Mouse (Mus musculus): ENCODE results near the gene Tnnc1. TPM values are rescaled to one million over a fixed set of nuclear protein-coding genes. Genes with fewer than 3 reads are reported as not detected.

Gene Tnnc1
- polyA plus RNA-seq, 1 experiment from 2014 or later, result 1.5 TPM

DNA sequence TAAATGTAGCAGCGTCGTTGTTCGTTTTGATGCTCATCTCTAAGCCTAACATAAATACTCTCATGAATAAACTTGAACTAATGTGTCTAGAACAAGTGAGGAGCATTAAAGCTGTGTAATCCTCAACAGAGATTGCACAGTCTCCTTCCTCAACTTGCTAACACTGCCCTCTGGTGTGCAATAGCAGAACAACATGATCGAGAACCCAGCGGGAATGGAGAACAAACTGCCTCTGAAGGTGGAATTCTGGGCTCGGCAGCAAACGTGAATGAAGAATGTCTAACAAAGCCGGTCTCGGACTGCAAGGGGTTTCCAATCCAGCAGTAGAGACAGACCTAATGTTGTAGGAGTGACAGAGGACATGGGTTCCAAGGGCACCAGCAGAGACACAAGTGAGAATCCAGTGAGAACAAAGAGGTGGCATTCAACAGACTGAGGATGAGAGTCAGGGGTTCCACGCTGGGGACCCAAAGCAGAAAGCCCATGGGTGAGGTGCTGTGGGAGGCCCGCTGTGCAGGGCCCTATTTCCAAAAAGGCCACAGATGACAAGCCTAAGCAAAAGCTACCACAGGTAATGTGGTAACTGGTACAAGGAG, 26.0 kb downstream of the Tnnc1 start:
- Histone ChIP-seq H3K9me3 (ENCODE audit: control insufficient read depth, low read length) (no peaks in the 10 kb centered on the region), H3K36me3 (ENCODE audit: control insufficient read depth, insufficient read depth) (no peaks in the 10 kb centered on the region), H3K27me3 (replicated peaks; ENCODE audit: control insufficient read depth, insufficient read depth, low read length) (no peaks in the 10 kb centered on the region), H3K4me3 (replicated peaks; ENCODE audit: low read length) (no peak overlapping the region), H3K27ac (ENCODE audit: low read length) (no peak overlapping the region), H3K9ac (replicated peaks; ENCODE audit: low read depth, low read length) (peak overlapping the region; percentile 38; the same call in 1 of the 2 replicates), H3K4me1 (replicated peaks; ENCODE audit: control insufficient read depth, insufficient read depth, low read length) (no peaks in the 10 kb centered on the region), H3K4me2 (ENCODE audit: low read length) (no peak overlapping the region)
- WGBS, result 18% methylated on average over 11 of the region's 11 CpGs
- ATAC-seq, result peak; percentile 78

DNA sequence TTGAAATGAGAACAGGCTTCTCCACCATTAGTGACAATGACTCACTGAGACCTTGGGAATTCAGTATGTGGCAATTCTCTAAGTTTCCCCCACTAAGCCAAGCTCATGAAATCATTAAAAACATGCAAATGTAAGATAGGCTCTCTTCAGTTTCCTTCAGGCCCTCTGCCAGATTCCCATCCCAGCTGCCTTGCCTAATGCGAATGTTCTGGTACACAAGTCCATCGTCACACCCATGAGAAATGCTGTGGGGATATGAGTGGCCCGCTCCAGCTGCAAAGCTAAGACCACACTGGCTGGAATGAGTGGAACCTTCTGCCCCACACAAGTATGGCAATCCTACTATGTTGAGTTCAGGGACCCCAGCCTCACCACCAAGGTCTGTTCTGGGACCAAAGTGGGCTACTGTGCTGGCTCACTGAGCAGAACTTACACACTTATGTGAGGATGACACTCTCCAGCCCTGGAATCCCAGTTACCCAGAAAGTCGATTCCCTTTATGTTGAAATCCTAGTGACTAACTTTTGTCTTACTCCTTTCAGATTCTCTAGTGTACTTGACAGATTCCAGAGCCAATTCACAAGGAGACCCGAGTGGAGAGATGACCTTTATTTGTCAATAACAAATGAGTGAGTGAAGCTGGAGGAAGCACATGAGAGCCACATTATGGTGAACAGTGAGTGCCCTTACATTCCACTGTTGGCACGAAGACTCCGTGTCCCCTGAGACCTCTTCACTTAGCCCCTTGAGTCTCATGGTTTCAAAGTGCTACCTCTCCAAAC, 29.2 kb downstream of the Tnnc1 start:
- Histone ChIP-seq H3K9me3 (ENCODE audit: control insufficient read depth, low read length) (no peaks in the 10 kb centered on the region), H3K9ac (replicated peaks; ENCODE audit: low read depth, low read length) (no peak overlapping the region), H3K27ac (ENCODE audit: low read length) (no peak overlapping the region), H3K27me3 (replicated peaks; ENCODE audit: control insufficient read depth, insufficient read depth, low read length) (no peaks in the 10 kb centered on the region), H3K4me1 (replicated peaks; ENCODE audit: control insufficient read depth, insufficient read depth, low read length) (no peaks in the 10 kb centered on the region), H3K36me3 (ENCODE audit: control insufficient read depth, insufficient read depth) (no peaks in the 10 kb centered on the region), H3K4me3 (replicated peaks; ENCODE audit: low read length) (no peak overlapping the region), H3K4me2 (ENCODE audit: low read length) (no peak overlapping the region)
- ATAC-seq, result no peak
- WGBS, result 84% methylated on average over 7 of the region's 7 CpGs

DNA sequence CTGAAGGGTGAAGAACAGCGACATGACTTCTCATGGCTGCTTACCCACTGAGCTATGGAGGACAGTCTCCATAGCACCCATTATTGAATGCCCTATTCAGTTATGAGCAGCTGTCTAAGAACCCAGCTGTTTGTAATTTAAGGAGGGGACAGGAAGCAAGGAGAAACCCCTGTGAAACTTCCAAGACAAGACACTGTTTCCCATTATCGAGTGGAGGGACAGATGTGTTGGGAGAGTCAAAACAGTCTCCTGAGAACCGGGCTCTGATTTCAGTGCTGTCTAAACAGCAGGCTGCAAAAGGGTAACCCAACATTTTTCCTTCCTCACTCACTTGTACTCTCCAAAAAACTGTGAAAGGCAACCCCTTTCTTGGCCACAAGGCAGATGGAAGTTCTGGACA, 32.4 kb downstream of the Tnnc1 start:
- 83% methylated on average over 3 of the region's 3 CpGs for WGBS

DNA sequence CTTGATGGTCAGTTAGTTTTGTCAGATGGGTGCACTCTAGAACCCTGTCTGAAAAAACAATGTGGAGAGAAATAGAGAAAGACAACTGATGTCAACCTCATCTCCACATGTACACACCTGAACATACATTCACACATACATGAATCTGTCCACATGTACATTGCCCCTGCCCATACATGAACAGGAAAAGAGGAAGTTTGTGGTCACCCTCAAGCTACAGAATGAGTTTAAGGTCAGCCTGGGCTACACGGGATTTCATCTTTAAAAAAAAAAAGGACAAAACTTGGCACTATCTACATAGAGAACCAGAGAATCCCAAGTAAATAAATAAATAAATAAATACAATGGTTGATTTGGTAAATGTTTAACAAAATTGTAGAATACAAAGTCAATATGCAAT, 36.7 kb downstream of the Tnnc1 start:
- no peaks in the 10 kb centered on the region for H3K9me3 ChIP-seq (ENCODE audit: control insufficient read depth, low read length)
- no peak overlapping the region for H3K4me3 ChIP-seq (replicated peaks; ENCODE audit: low read length)
- no peak for ATAC-seq
- H3K27me3 ChIP-seq (replicated peaks; ENCODE audit: control insufficient read depth, insufficient read depth, low read length), result no peaks in the 10 kb centered on the region
- no peak overlapping the region for H3K27ac ChIP-seq (ENCODE audit: low read length)
- H3K36me3 ChIP-seq (ENCODE audit: control insufficient read depth, insufficient read depth), result no peaks in the 10 kb centered on the region
- no peaks in the 10 kb centered on the region for H3K4me1 ChIP-seq (replicated peaks; ENCODE audit: control insufficient read depth, insufficient read depth, low read length)
- no peak overlapping the region for H3K4me2 ChIP-seq (ENCODE audit: low read length)
- 58% methylated on average over 1 of the region's 1 CpGs for WGBS
- H3K9ac ChIP-seq (replicated peaks; ENCODE audit: low read depth, low read length), result no peak overlapping the region

More for the DNA sequence above, 32.4 kb downstream of the Tnnc1 start:
- H3K9ac ChIP-seq (replicated peaks; ENCODE audit: low read depth, low read length), result no peak overlapping the region
- no peaks in the 10 kb centered on the region for H3K4me1 ChIP-seq (replicated peaks; ENCODE audit: control insufficient read depth, insufficient read depth, low read length)
- H3K9me3 ChIP-seq (ENCODE audit: control insufficient read depth, low read length), result no peaks in the 10 kb centered on the region
- ATAC-seq, result no peak
- H3K36me3 ChIP-seq (ENCODE audit: control insufficient read depth, insufficient read depth), result no peaks in the 10 kb centered on the region
- H3K4me3 ChIP-seq (replicated peaks; ENCODE audit: low read length), result no peak overlapping the region
- H3K4me2 ChIP-seq (ENCODE audit: low read length), result no peak overlapping the region
- no peaks in the 10 kb centered on the region for H3K27me3 ChIP-seq (replicated peaks; ENCODE audit: control insufficient read depth, insufficient read depth, low read length)
- no peak overlapping the region for H3K27ac ChIP-seq (ENCODE audit: low read length)

DNA sequence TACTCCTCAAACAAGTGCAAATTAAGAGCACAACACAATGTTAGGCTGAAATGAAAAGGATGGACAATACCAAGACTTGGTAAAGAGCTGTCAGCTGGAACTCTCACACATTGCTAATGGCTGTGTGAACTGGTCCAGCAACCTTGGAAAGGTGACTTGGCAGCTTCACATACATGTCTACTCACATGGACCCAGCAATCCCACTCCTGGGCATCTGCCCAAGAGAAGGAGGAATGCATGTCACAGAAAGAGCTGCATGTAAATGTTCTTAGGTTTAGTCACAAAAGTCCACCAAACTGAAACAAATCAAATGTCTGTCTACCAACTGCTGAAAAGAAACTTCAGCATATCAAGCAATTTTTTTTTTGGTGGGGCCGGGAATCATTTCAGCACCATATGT, 37.8 kb downstream of the Tnnc1 start:
- no peak overlapping the region for H3K9ac ChIP-seq (replicated peaks; ENCODE audit: low read depth, low read length)
- H3K4me2 ChIP-seq (ENCODE audit: low read length), result no peak overlapping the region
- H3K4me3 ChIP-seq (replicated peaks; ENCODE audit: low read length), result no peak overlapping the region
- no peaks in the 10 kb centered on the region for H3K36me3 ChIP-seq (ENCODE audit: control insufficient read depth, insufficient read depth)
- H3K27ac ChIP-seq (ENCODE audit: low read length), result no peak overlapping the region
- H3K4me1 ChIP-seq (replicated peaks; ENCODE audit: control insufficient read depth, insufficient read depth, low read length), result 0 out of 2 replicates have a peak, but pooled peaks cover 6% of the 10 kb centered on the region
- H3K9me3 ChIP-seq (ENCODE audit: control insufficient read depth, low read length), result no peaks in the 10 kb centered on the region
- WGBS, result 77% methylated on average over 1 of the region's 1 CpGs
- no peaks in the 10 kb centered on the region for H3K27me3 ChIP-seq (replicated peaks; ENCODE audit: control insufficient read depth, insufficient read depth, low read length)
- ATAC-seq, result no peak

DNA sequence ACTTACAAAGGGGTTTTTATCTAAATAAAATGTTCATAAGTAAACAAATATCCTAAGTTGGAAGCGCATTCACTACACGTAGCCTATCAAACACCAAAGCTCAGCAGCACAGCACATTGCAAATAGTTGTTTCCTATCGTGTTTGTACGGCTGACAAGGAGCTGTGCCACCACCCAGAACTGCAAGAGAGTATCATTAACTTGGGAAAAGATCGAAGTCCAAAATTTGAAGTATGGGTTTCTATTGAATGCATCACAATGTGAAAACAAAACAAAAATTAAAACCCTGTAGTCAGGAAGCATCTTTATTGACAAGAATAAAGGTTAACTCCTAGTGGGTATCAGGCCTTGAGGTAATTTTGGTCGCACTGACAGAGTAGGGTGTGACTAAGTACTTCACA, 40.3 kb downstream of the Tnnc1 start:
- H3K27ac ChIP-seq (ENCODE audit: low read length), result no peak overlapping the region
- no peaks in the 10 kb centered on the region for H3K27me3 ChIP-seq (replicated peaks; ENCODE audit: control insufficient read depth, insufficient read depth, low read length)
- H3K36me3 ChIP-seq (ENCODE audit: control insufficient read depth, insufficient read depth), result no peaks in the 10 kb centered on the region; the same call in none of the 2 replicates
- peaks cover 15% of the 10 kb centered on the region for H3K4me1 ChIP-seq (replicated peaks; ENCODE audit: control insufficient read depth, insufficient read depth, low read length)
- no peak overlapping the region for H3K4me3 ChIP-seq (replicated peaks; ENCODE audit: low read length)
- H3K9me3 ChIP-seq (ENCODE audit: control insufficient read depth, low read length), result no peaks in the 10 kb centered on the region
- 90% methylated on average over 6 of the region's 6 CpGs for WGBS
- no peak overlapping the region for H3K9ac ChIP-seq (replicated peaks; ENCODE audit: low read depth, low read length)
- no peak for ATAC-seq
- no peak overlapping the region for H3K4me2 ChIP-seq (ENCODE audit: low read length)

DNA sequence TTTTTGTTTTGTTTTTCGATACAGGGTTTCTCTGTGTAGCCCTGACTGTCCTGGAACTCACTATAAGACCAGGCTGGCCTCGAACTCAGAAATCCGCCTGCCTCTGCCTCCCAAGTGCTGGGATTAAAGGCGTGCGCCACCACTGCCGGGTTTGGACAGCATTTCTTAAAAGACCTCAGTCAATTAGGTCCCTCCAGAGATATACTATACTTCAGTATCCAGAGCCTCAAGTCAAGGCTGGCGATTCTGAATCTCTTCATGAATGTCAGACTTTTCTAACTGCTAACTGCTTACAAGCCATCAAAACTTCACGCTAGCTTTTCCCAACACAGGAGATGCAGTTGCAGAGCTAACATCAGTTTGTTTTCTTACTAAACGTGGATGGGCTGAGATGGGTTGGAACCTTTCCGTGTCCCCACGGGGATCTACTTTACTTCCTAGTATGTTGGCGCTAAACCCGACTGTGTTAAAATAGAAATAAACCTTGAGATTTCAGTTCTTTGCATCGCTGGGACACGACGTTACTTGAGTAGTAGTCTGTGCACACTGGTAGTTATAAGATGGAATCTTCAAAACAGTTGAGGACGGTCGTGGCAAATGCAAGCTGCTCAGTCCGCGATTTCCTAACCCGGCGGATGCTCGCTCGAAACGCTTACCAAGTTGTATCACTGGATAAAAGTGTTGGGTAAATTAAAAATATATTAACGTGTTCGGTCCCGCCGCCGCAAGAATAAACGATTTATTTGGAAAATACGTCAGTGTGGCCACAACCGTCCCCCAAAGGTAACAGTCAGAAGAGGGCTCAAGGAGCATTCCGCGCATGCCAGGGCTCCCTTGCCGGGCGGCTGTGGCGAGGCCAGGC, 42.3 kb downstream of the Tnnc1 start:
- Histone ChIP-seq H3K9me3 (ENCODE audit: control insufficient read depth, low read length) (no peaks in the 10 kb centered on the region), H3K9ac (replicated peaks; ENCODE audit: low read depth, low read length) (peak overlapping the region; percentile 99), H3K27ac (ENCODE audit: low read length) (peak overlapping the region; percentile 93), H3K4me3 (replicated peaks; ENCODE audit: low read length) (peak overlapping the region; percentile 91), H3K36me3 (ENCODE audit: control insufficient read depth, insufficient read depth) (peaks cover 15% of the 10 kb centered on the region), H3K4me2 (ENCODE audit: low read length) (peak overlapping the region; percentile 56), H3K27me3 (replicated peaks; ENCODE audit: control insufficient read depth, insufficient read depth, low read length) (no peaks in the 10 kb centered on the region), H3K4me1 (replicated peaks; ENCODE audit: control insufficient read depth, insufficient read depth, low read length) (peaks cover 15% of the 10 kb centered on the region)
- ATAC-seq, result peak; percentile 7
- WGBS, result 21% methylated on average over 38 of the region's 38 CpGs

DNA sequence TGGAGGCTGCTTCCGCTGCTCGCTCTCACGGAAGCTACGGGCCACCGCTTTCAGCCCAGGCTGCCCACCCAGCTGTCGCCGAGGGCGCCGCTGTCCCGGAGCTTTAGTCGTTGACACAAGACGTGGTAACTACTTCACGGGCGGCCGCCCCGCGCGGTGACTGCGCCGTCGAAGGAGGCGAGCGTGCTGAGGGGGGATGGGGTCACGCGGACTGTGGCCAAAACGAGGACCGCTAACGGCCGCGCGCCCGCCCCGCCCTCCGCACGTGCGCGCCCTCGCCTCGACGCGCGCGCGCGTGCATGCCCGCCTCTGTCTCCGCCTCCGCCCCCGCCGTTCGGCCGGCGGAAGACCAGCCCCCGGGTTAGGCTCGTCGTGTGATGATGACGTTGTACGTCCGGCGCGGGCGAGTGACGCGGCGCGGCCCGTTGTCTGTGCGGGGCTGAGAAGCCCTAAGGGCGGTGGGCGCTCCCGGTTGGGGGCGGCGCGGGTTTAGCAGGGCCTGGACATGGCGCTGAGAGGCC, 43.0 kb downstream of the Tnnc1 start, which contains the start of the genes Phf7 and Bap1:
Phf7 (minus strand) TSS at position 234 of the 521 bp plus-strand sequence.
Bap1 (plus strand) TSS at position 367 of the 521 bp plus-strand sequence.
- peaks cover 21% of the 10 kb centered on the region for H3K36me3 ChIP-seq (ENCODE audit: control insufficient read depth, insufficient read depth)
- H3K27ac ChIP-seq (ENCODE audit: low read length), result peak within 1 kb of the TSS; percentile 93
- H3K4me3 ChIP-seq (replicated peaks; ENCODE audit: low read length), result peak within 1 kb of the TSS; percentile 91
- H3K9me3 ChIP-seq (ENCODE audit: control insufficient read depth, low read length), result no peaks in the 10 kb centered on the region
- peak within 1 kb of the TSS; percentile 99 for H3K9ac ChIP-seq (replicated peaks; ENCODE audit: low read depth, low read length)
- peaks cover 15% of the 10 kb centered on the region for H3K4me1 ChIP-seq (replicated peaks; ENCODE audit: control insufficient read depth, insufficient read depth, low read length)
- no peaks in the 10 kb centered on the region for H3K27me3 ChIP-seq (replicated peaks; ENCODE audit: control insufficient read depth, insufficient read depth, low read length)
- H3K4me2 ChIP-seq (ENCODE audit: low read length), result peak within 1 kb of the TSS; percentile 79
- ATAC-seq, result peak; percentile 92
- under 1% methylated on average over 67 of the region's 75 CpGs for WGBS

DNA sequence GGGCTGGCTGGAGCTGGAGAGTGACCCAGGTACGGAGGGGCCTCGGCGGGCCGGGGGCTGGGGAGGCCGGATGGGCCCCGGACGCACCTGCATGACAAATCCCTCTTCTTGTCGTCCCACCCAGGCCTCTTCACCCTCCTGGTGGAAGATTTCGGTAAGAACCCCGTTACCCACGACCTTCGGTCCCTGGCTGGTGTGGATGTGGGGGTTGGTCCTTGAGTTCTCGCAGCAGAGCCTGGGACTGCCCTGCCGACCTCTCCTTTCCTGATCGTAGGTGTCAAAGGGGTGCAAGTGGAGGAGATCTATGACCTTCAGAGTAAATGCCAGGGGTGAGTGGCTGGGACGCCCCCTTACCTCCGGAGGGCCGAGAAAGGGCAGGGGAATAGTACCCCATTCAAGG, 43.5 kb downstream of the Tnnc1 start:
- H3K9me3 ChIP-seq (ENCODE audit: control insufficient read depth, low read length), result no peaks in the 10 kb centered on the region
- H3K27ac ChIP-seq (ENCODE audit: low read length), result peak overlapping the region; percentile 68
- peaks cover 15% of the 10 kb centered on the region for H3K4me1 ChIP-seq (replicated peaks; ENCODE audit: control insufficient read depth, insufficient read depth, low read length)
- peaks cover 26% of the 10 kb centered on the region for H3K36me3 ChIP-seq (ENCODE audit: control insufficient read depth, insufficient read depth)
- peak overlapping the region; percentile 99 for H3K9ac ChIP-seq (replicated peaks; ENCODE audit: low read depth, low read length)
- no peak; the same call in 1 of the 2 replicates for ATAC-seq
- 2% methylated on average over 18 of the region's 18 CpGs for WGBS
- H3K27me3 ChIP-seq (replicated peaks; ENCODE audit: control insufficient read depth, insufficient read depth, low read length), result no peaks in the 10 kb centered on the region
- peak overlapping the region; percentile 79 for H3K4me2 ChIP-seq (ENCODE audit: low read length)
- H3K4me3 ChIP-seq (replicated peaks; ENCODE audit: low read length), result peak overlapping the region; percentile 91

Measured in forebrain, embryonic 16.5 days (tissue).